Mouse (Mus musculus): ENCODE results near the gene Olfr750. TPM values are rescaled to one million over a fixed set of nuclear protein-coding genes. Genes with fewer than 3 reads are reported as not detected.
A peak's percentile ranks its signal among the peaks of the same experiment; 100 is the strongest.
"Not testable (repeated sequence)": the region's sequence is repeated elsewhere in the genome, so short reads cannot be mapped to it uniquely, and the experiment has no call there.

Olfr750 gene
- polyA plus RNA-seq, 1 experiment from 2014 or later, result not detected

DNA sequence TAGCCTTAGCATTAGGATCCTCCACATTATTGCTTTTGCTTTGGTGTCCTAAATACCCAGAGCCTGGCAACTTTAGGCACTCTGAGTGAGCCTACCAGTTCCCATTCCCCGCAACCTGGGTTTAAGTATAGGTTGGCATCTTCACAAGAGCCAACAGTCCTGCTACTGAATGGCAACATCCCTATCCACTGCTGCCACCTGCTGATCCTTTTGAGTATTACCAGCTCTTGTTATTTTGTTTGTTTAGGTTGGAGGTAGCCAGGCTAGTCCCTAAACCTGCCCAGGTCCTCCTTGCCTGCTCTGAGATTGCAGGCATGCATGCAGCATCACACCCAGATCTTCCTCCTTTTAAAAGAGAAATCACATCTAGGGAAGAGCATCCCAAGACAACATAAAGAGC lies 24.1 kb upstream of the Olfr750 start:
- H3K36me3 ChIP-seq (ENCODE audit: control insufficient read depth, insufficient read depth, low read length); H3K27me3 ChIP-seq (ENCODE audit: control insufficient read depth, insufficient read depth, low read length); H3K9ac ChIP-seq (ENCODE audit: low read length); H3K4me3 ChIP-seq (replicated peaks; ENCODE audit: low read length); H3K9me3 ChIP-seq (replicated peaks; ENCODE audit: control insufficient read depth, low read length); H3K27ac ChIP-seq (ENCODE audit: low read length); H3K4me2 ChIP-seq (ENCODE audit: low read depth, low read length): not testable (repeated sequence)
- peaks cover 10% of the 10 kb centered on the region for H3K4me1 ChIP-seq (ENCODE audit: control insufficient read depth, insufficient read depth, low read length)
- peak; percentile 22; the same call in 1 of the 2 replicates for ATAC-seq (ENCODE audit: insufficient read depth, low FRiP score)
- 34% methylated on average over 1 of the region's 1 CpGs for WGBS

DNA sequence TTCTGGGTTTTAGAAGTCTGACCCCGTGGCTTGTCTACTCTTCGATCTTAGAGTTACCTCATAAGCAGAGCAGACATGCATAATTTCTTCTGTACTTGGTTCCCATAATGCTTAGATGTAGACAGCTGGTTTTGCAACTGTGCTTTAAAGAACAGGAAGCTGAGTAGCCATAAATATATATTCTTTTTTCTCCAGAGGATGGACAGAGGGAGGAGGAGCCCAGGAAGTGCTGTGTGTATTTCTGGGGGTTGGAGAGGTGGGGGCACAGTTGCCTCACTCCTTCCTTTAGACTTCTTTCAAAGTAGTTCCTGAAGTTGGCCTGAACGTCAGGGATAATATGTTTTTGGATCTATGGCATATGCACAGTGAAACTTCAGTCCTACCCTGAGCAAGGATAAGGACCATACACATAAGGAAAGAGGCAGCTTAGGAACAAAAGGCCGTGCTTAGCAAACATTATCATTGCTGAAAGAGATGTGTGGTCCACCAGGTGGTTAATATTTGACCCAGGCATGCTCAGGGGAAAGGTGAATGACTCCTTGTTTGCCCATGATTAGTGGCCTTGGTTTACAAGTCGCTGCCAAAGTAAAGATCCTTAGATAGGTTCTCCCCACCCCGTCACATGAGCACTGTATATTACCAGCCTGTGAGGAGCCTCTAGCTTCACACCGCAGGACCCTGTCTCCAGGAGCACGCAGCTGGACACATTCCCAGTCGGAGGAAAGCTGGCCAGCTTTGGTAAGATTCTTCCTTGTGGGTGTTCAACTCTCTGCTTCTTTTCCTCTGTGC lies 21.7 kb upstream of the Olfr750 start:
- H3K9ac ChIP-seq (ENCODE audit: low read length), result 0 out of 2 replicates have a peak overlapping the region, but pooled peaks have one; percentile 21
- WGBS, result 27% methylated on average over 9 of the region's 9 CpGs

DNA sequence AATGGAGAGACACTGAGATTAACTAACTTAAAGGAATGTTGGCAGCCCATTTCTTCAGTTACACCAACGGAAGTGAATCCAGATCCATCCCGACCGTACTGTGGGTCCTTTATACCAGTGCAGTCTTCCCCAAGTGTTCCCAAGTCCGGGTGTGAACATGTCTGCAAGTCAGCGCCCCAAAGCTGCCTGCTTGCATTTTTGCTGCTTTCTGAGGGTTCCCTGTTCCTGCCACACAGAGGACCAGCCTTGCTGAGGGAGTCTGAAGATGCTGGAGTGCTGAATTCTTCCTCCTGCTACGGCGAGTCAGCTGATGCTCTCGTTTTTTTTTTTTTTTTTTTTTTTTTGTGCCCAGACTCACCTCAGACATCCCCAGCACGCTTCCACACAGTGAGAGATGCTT lies 20.7 kb upstream of the Olfr750 start:
- Histone ChIP-seq H3K4me2 (ENCODE audit: low read depth, low read length) (no peak overlapping the region), H3K4me1 (ENCODE audit: control insufficient read depth, insufficient read depth, low read length) (peaks cover 19% of the 10 kb centered on the region), H3K9ac (ENCODE audit: low read length) (no peak overlapping the region), H3K36me3 (ENCODE audit: control insufficient read depth, insufficient read depth, low read length) (no peaks in the 10 kb centered on the region), H3K27me3 (ENCODE audit: control insufficient read depth, insufficient read depth, low read length) (no peaks in the 10 kb centered on the region), H3K4me3 (replicated peaks; ENCODE audit: low read length) (no peak overlapping the region), H3K27ac (ENCODE audit: low read length) (no peak overlapping the region), H3K9me3 (replicated peaks; ENCODE audit: control insufficient read depth, low read length) (no peaks in the 10 kb centered on the region)
- WGBS, result 70% methylated on average over 9 of the region's 9 CpGs
- no peak for ATAC-seq (ENCODE audit: insufficient read depth, low FRiP score)

More for the DNA sequence above, 21.7 kb upstream of the Olfr750 start:
- H3K4me1 ChIP-seq (ENCODE audit: control insufficient read depth, insufficient read depth, low read length), result peaks cover 19% of the 10 kb centered on the region
- peak overlapping the region; percentile 11; the same call in 1 of the 2 replicates for H3K4me3 ChIP-seq (replicated peaks; ENCODE audit: low read length)
- H3K27ac ChIP-seq (ENCODE audit: low read length), result peak overlapping the region; percentile 64
- H3K9me3 ChIP-seq (replicated peaks; ENCODE audit: control insufficient read depth, low read length), result no peaks in the 10 kb centered on the region
- peak overlapping the region; percentile 27; the same call in 1 of the 2 replicates for H3K4me2 ChIP-seq (ENCODE audit: low read depth, low read length)
- peak; percentile 88 for ATAC-seq (ENCODE audit: insufficient read depth, low FRiP score)
- H3K36me3 ChIP-seq (ENCODE audit: control insufficient read depth, insufficient read depth, low read length), result no peaks in the 10 kb centered on the region
- H3K27me3 ChIP-seq (ENCODE audit: control insufficient read depth, insufficient read depth, low read length), result no peaks in the 10 kb centered on the region

DNA sequence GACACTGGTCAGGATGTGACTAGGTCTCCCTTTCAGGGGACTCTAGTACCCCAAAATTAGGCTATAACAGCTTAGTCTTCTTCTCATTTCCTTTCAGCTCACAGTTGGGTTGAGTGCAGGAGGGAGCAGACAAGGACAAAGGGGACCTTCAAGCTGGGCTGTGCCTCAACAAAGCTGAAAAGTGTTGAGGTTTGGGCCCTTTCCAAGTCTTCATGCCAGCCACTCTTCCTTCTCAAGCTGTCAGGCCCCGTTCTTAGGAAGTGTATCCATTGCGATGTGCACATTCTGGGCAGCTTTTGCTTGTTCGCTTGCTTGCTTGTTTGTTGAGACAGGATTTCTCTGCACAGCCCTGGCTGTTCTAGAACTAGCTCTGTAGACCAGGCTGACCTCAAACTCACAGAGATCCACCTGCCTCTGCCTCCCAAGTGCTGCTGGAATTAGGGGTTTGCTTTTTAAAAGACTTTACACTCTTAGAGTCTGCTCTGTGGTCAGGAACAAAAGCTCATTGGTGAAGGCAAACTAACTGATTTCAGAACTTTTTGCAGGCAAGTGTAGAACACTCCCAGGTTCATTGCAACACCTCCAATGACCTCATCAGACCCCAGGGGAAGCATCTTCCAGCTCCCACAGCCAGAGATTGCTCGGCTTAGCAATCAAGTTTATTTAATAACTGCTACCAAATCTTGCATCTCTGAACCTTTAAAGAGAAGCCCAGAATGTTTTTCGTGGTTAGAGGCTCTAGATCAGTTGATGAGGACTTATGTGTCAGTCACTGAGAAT lies 20.1 kb upstream of the Olfr750 start:
- WGBS, result 77% methylated on average over 5 of the region's 5 CpGs
- no peak for ATAC-seq (ENCODE audit: insufficient read depth, low FRiP score)
- peak overlapping the region; percentile 38 for H3K27ac ChIP-seq (ENCODE audit: low read length)

DNA sequence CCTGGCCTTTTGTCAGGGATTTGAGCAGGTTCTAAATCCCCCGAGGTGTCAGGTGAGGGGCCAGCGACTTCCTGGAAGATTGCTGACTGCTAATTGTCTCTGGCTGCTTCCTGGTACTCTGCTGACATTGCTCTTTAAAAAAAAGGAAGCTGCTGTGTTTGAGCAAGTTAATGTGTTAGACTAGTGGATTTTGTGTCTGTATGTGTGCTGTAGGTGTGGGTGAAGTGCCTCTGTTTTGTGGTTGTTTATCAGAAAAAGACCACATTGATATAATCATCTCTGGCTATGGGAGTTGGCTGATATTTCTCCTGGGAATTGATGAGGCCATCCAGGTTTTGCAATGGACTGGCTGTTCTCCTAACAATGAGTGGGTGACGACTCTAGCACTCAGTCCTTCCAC lies 19.3 kb upstream of the Olfr750 start:
- WGBS, result 18% methylated on average over 3 of the region's 3 CpGs
- no peak for ATAC-seq (ENCODE audit: insufficient read depth, low FRiP score)
- Histone ChIP-seq H3K4me3 (replicated peaks; ENCODE audit: low read length) (no peak overlapping the region), H3K36me3 (ENCODE audit: control insufficient read depth, insufficient read depth, low read length) (no peaks in the 10 kb centered on the region), H3K4me2 (ENCODE audit: low read depth, low read length) (no peak overlapping the region), H3K27me3 (ENCODE audit: control insufficient read depth, insufficient read depth, low read length) (no peaks in the 10 kb centered on the region), H3K9ac (ENCODE audit: low read length) (no peak overlapping the region), H3K27ac (ENCODE audit: low read length) (peak overlapping the region; percentile 38), H3K4me1 (ENCODE audit: control insufficient read depth, insufficient read depth, low read length) (peaks cover 19% of the 10 kb centered on the region), H3K9me3 (replicated peaks; ENCODE audit: control insufficient read depth, low read length) (no peaks in the 10 kb centered on the region)

More for the DNA sequence above, 20.1 kb upstream of the Olfr750 start:
- peaks cover 19% of the 10 kb centered on the region for H3K4me1 ChIP-seq (ENCODE audit: control insufficient read depth, insufficient read depth, low read length)
- H3K27me3 ChIP-seq (ENCODE audit: control insufficient read depth, insufficient read depth, low read length), result no peaks in the 10 kb centered on the region
- no peaks in the 10 kb centered on the region for H3K36me3 ChIP-seq (ENCODE audit: control insufficient read depth, insufficient read depth, low read length)
- H3K9ac ChIP-seq (ENCODE audit: low read length), result no peak overlapping the region
- H3K4me2 ChIP-seq (ENCODE audit: low read depth, low read length), result no peak overlapping the region
- no peak overlapping the region for H3K4me3 ChIP-seq (replicated peaks; ENCODE audit: low read length)
- no peaks in the 10 kb centered on the region for H3K9me3 ChIP-seq (replicated peaks; ENCODE audit: control insufficient read depth, low read length)

DNA sequence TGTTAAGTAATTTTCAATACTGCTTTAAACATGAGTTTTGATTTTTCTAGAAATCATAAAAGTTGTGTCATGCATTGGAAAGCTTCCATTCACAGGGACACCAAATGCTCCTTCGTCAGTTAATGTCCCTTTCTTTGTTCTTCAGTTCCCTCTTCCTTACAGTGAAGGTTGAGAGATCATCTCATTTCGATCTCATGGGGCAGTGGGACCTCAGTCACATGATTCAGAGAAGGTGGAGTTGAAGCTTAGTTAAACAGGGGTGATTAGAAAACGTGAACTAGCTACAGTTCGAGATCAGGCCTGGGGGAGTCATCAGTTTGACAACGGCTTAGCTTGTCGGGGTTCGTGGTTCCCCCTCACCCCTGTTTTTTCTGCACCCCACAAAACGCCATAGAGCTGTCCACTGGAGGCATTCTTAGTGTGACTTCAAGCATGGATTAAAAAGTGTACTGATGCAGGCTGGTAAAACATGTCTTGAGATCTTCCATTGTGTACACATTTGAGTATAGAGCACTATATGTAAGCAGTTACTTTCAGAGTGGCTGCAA lies 17.9 kb upstream of the Olfr750 start:
- H3K4me1 ChIP-seq (ENCODE audit: control insufficient read depth, insufficient read depth, low read length), result peaks cover 19% of the 10 kb centered on the region
- no peaks in the 10 kb centered on the region for H3K27me3 ChIP-seq (ENCODE audit: control insufficient read depth, insufficient read depth, low read length)
- no peaks in the 10 kb centered on the region for H3K36me3 ChIP-seq (ENCODE audit: control insufficient read depth, insufficient read depth, low read length)
- H3K4me3 ChIP-seq (replicated peaks; ENCODE audit: low read length), result peak overlapping the region; percentile 61
- ATAC-seq (ENCODE audit: insufficient read depth, low FRiP score), result no peak
- peak overlapping the region; percentile 74 for H3K4me2 ChIP-seq (ENCODE audit: low read depth, low read length)
- 42% methylated on average over 8 of the region's 8 CpGs for WGBS
- H3K9me3 ChIP-seq (replicated peaks; ENCODE audit: control insufficient read depth, low read length), result no peaks in the 10 kb centered on the region
- peak overlapping the region; percentile 67 for H3K27ac ChIP-seq (ENCODE audit: low read length)
- peak overlapping the region; percentile 16; the same call in 1 of the 2 replicates for H3K9ac ChIP-seq (ENCODE audit: low read length)

DNA sequence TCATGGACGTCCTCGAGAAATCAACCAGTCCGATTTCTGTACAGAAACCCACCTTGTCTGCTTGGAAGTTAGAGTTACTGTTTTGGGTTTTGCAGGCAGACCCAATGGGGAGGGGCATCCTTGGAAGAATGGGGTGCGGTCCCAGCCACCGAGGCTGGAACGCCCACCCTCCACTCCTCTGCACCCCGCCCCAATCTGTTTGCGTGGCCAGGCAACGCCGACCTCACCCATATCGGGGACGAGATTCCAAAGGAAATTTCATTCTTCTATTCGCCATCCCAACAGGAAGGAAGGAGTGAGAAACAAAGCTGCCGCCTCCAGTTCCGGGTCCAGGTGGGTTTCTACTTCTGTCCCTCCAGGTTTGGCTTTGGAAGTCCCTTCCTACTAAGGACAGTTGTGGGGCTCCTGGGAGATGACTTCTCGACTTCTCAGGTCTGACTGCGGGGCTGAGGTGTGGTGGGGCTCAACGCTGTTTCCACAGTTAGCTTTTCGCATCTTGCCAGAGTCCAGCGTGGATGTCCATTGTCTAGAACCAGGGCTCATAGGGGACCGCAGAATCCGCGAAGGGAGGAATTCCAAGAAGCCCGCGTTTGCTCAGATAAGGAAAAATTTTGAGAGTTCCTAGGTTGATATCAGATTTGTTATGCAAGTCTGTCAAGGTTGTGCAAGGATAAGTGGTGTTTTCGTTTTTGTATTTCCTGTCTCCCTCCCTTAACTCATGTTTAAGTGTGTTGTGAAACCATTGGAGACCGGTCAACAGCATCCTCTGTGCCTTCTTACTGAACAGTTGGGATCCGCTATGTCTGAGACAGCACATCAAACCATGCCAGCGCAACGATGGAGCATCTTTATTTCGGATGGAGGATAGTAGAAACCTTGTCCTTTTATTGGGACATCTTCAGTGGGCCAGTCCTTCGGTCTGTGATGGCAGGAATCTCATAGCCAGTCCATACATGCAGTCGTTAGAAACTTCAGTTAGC lies 17.0 kb upstream of the Olfr750 start, which contains the start of the genes Rnase4 and Ang:
TSS of gene Rnase4 (plus strand) at position 157 of the 980 bp plus-strand sequence.
TSS of gene Ang (plus strand) at position 230 of the 980 bp plus-strand sequence.
- Histone ChIP-seq H3K9me3 (replicated peaks; ENCODE audit: control insufficient read depth, low read length) (no peaks in the 10 kb centered on the region), H3K9ac (ENCODE audit: low read length) (peak within 1 kb of the TSS; percentile 84), H3K4me3 (replicated peaks; ENCODE audit: low read length) (peak within 1 kb of the TSS; percentile 61), H3K4me1 (ENCODE audit: control insufficient read depth, insufficient read depth, low read length) (peaks cover 19% of the 10 kb centered on the region), H3K4me2 (ENCODE audit: low read depth, low read length) (peak within 1 kb of the TSS; percentile 74), H3K27me3 (ENCODE audit: control insufficient read depth, insufficient read depth, low read length) (no peaks in the 10 kb centered on the region), H3K27ac (ENCODE audit: low read length) (peak within 1 kb of the TSS; percentile 93), H3K36me3 (ENCODE audit: control insufficient read depth, insufficient read depth, low read length) (no peaks in the 10 kb centered on the region)
- 5% methylated on average over 33 of the region's 33 CpGs for WGBS
- ATAC-seq (ENCODE audit: insufficient read depth, low FRiP score), result peak; percentile 33; the same call in 1 of the 2 replicates

DNA sequence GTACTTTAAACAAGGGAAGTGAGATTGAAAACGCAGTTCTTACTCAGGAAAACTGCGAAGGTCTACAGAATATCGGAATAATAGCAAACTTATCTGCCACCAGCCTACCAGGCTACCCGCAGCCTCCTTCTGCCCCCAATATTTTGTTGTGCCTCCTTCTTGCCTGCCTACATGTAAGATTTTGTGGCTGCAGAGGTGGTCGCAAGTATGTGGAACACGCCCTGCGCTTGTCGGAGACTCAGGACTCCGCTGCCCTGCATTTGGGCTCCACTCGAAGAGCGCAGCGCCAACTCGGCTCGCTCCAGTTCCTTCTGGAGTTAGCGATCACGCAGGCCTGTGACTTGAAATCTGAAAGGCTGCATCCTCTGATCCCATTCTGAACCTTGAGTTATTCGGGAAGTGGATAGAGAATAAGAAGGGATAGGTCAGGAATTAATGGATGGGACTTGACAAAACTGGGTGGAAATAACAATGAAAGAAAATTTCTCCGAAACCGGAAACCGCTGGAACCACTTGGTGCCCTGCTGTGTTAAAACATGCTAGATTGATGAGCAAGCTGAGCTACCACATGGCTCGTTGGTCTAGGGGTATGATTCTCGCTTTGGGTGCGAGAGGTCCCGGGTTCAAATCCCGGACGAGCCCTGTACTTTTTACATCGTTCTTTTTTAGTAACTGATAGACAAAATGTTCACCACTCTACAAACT lies 16.0 kb upstream of the Olfr750 start:
- Histone ChIP-seq H3K27ac (ENCODE audit: low read length) (peak overlapping the region; percentile 93), H3K4me1 (ENCODE audit: control insufficient read depth, insufficient read depth, low read length) (peaks cover 13% of the 10 kb centered on the region; the same call in 1 of the 2 replicates), H3K27me3 (ENCODE audit: control insufficient read depth, insufficient read depth, low read length) (no peaks in the 10 kb centered on the region), H3K9me3 (replicated peaks; ENCODE audit: control insufficient read depth, low read length) (no peaks in the 10 kb centered on the region), H3K4me3 (replicated peaks; ENCODE audit: low read length) (peak overlapping the region; percentile 61), H3K9ac (ENCODE audit: low read length) (peak overlapping the region; percentile 84), H3K4me2 (ENCODE audit: low read depth, low read length) (peak overlapping the region; percentile 74), H3K36me3 (ENCODE audit: control insufficient read depth, insufficient read depth, low read length) (no peaks in the 10 kb centered on the region)
- WGBS, result under 1% methylated on average over 27 of the region's 27 CpGs
- peak; percentile 60 for ATAC-seq (ENCODE audit: insufficient read depth, low FRiP score)

Data from stomach, embryonic 16.5 days (tissue).